In the genomic region with DNA sequence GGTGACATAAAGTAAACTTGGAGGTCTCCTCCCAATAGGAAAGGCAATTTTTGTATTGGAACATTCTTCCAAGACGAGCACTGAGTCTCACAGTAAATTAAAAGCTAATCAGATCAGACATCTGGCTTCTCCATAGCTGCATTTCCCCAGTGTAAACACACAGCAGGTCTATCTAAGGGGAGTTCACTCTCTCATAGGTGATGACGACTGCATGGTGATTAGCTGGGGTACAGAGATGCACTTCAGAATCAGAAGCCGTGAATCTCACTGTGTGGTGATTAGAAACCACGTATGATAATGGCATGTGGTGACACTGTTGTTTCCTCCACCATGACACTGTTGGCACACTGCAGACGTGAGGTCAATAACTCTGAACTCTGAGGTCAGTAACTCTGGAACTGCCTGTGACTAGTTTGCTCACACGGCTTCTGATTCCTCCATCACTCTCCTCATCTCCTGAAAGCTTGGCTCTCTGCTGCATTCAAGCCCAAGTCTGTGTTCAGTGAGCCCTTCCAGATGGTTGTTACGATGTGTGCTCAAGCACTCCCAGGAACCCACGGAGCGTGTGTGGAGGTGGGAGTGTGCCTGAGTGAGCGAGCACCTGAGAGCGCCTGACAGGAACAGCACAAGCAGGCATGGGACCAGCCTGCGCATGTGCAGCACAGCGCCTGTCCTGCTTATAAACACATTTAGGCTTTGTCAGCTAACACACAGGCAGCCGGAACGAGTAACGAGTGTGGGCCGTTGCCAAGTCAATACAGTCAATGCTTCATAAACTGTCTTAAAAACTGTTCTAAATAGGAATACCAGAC, we compare ENCODE assay signal across 11 mouse cellular contexts. TPM values are rescaled to one million over a fixed set of nuclear protein-coding genes. Genes with fewer than 3 reads are reported as not detected.
DNase-seq lines count a peak whose midpoint lies in the region; ATAC-seq lines count a peak whose summit lies in the region.
"Had no signal": no experiment of that assay in that cellular context is flagged by ENCODE, and none has a peak within 500 bp of the region (broad histone marks: within the 10 kb centered on the region; RNA-seq: fewer than 3 reads in every experiment).

No protein-coding gene starts in this region.

- H3K9me3 ChIP-seq in forebrain, embryonic 14.5 days (replicated peaks; ENCODE audit: control insufficient read depth, low read length), result no peaks in the 10 kb centered on the region
- no peaks in the 10 kb centered on the region for H3K9me3 ChIP-seq in forebrain, embryonic 12.5 days
- H3K9me3 ChIP-seq in stomach, embryonic 15.5 days, result no peaks in the 10 kb centered on the region
- H3K9me3 ChIP-seq: neural tube, embryonic 13.5 days had no signal

- H3K27me3 ChIP-seq in forebrain, embryonic 14.5 days (replicated peaks; ENCODE audit: control insufficient read depth, insufficient read depth, low read length), result no peaks in the 10 kb centered on the region
- no peaks in the 10 kb centered on the region for H3K27me3 ChIP-seq in forebrain, embryonic 12.5 days
- H3K27me3 ChIP-seq in stomach, embryonic 15.5 days (replicated peaks), result no peaks in the 10 kb centered on the region
- H3K27me3 ChIP-seq: neural tube, embryonic 13.5 days had no signal

- no peak overlapping the region for H3K4me3 ChIP-seq in forebrain, embryonic 14.5 days (ENCODE audit: low read depth, low read length)
- no peak overlapping the region for H3K4me3 ChIP-seq in forebrain, embryonic 12.5 days (replicated peaks)
- H3K4me3 ChIP-seq in stomach, embryonic 15.5 days (replicated peaks), result no peak overlapping the region
- H3K4me3 ChIP-seq: neural tube, embryonic 13.5 days had no signal

- no peak overlapping the region for H3K9ac ChIP-seq in forebrain, embryonic 14.5 days (ENCODE audit: low read length)
- H3K9ac ChIP-seq in forebrain, embryonic 12.5 days, result no peak overlapping the region
- H3K9ac ChIP-seq in stomach, embryonic 15.5 days, result no peak overlapping the region
- H3K9ac ChIP-seq: neural tube, embryonic 13.5 days had no signal

- no peak overlapping the region for H3K27ac ChIP-seq in forebrain, embryonic 14.5 days (ENCODE audit: low read depth, low read length)
- H3K27ac ChIP-seq in forebrain, embryonic 12.5 days, result no peak overlapping the region
- no peak overlapping the region for H3K27ac ChIP-seq in stomach, embryonic 15.5 days
- H3K27ac ChIP-seq: macrophage; neural tube, embryonic 13.5 days had no signal

- ATAC-seq in forebrain, embryonic 14.5 days, result no peak
- ATAC-seq in forebrain, embryonic 12.5 days (ENCODE audit: low FRiP score), result no peak
- ATAC-seq in stomach, embryonic 15.5 days (ENCODE audit: insufficient read depth, low FRiP score, low read depth), result peak; percentile 37; the same call in 1 of the 2 replicates

- peak; percentile 14 for DNase-seq in forebrain, embryonic 14.5 days (ENCODE audit: low spot score)
- peak; percentile 35 to 65 for DNase-seq in left cerebral cortex, postnatal 14 days (ENCODE audit: low spot score in 2 of 2)
- DNase-seq in left cerebral cortex, postnatal 10 days (ENCODE audit: extremely low spot score in 1 of 2, low spot score in 2 of 2), result no peak
- DNase-seq in lung, adult 18-20 months, result peak; percentile 22 to 59
- no peak for DNase-seq in natural killer cell, adult 2 months (ENCODE audit: low spot score in 2 of 2)
- no peak for DNase-seq in cerebellum, adult 9-11 months
- DNase-seq: adrenal gland, postnatal 36 days had no signal

- intact Hi-C loops in left cerebral cortex, postnatal 14 days (cut with DNase I), result no loop called here
- intact Hi-C loops in left cerebral cortex, postnatal 10 days (cut with DNase I), result no loop called here

- WGBS in forebrain, embryonic 14.5 days, result 76% methylated on average over 17 of the region's 17 CpGs
- WGBS in forebrain, embryonic 12.5 days, result 89% methylated on average over 17 of the region's 17 CpGs
- 65% methylated on average over 17 of the region's 17 CpGs for WGBS in stomach, embryonic 15.5 days

- no peak overlapping the region for H3K4me2 ChIP-seq in forebrain, embryonic 14.5 days (ENCODE audit: low read length)
- no peak overlapping the region for H3K4me2 ChIP-seq in forebrain, embryonic 12.5 days
- no peak overlapping the region for H3K4me2 ChIP-seq in stomach, embryonic 15.5 days
- H3K4me2 ChIP-seq: neural tube, embryonic 13.5 days had no signal

- no peaks in the 10 kb centered on the region for H3K4me1 ChIP-seq in forebrain, embryonic 14.5 days (ENCODE audit: control insufficient read depth, insufficient read depth, low read length)
- no peaks in the 10 kb centered on the region for H3K4me1 ChIP-seq in forebrain, embryonic 12.5 days
- H3K4me1 ChIP-seq in stomach, embryonic 15.5 days, result peaks cover 5% of the 10 kb centered on the region; the same call in 1 of the 2 replicates
- H3K4me1 ChIP-seq: neural tube, embryonic 13.5 days had no signal

- H3K36me3 ChIP-seq in forebrain, embryonic 14.5 days (ENCODE audit: control insufficient read depth, insufficient read depth, low read length), result peaks cover 59% of the 10 kb centered on the region
- peaks cover 57% of the 10 kb centered on the region for H3K36me3 ChIP-seq in forebrain, embryonic 12.5 days (replicated peaks)
- peaks cover 12% of the 10 kb centered on the region; the same call in 1 of the 2 replicates for H3K36me3 ChIP-seq in stomach, embryonic 15.5 days

RNA-seq across cellular contexts. Expression of gene Gpam, which starts 35.2 kb away (rescaled TPM):
- polyA plus RNA-seq in forebrain, embryonic 14.5 days (2014; fragmentation: Nextera tagmentation; extraction: Ambion mirVana), result 17.2 and 21.5 TPM in 2 replicates
- polyA plus RNA-seq in forebrain, embryonic 12.5 days (2016; fragmentation: Nextera tagmentation; extraction: Ambion mirVana), result 21.5 and 24.4 TPM in 2 replicates
- total RNA-seq in left cerebral cortex, postnatal 14 days (2021), result 10 to 100 TPM; 65.0 to 66.0 TPM
- total RNA-seq in left cerebral cortex, postnatal 10 days (2021), result 10 to 100 TPM; 59.1 to 60.1 TPM
- 18.0 and 19.0 TPM in 2 replicates for polyA plus RNA-seq in stomach, embryonic 15.5 days (2015; fragmentation: Nextera tagmentation; extraction: Ambion mirVana)

Comparison
In these comparisons a context has a peak if more than half of its experiments do, and no peak if none do; other contexts are left out.
1. DNase-seq: peak in forebrain, embryonic 14.5 days (single experiment), left cerebral cortex, postnatal 14 days (2 of 2) and lung, adult 18-20 months (2 of 2); none in left cerebral cortex, postnatal 10 days (0 of 2), natural killer cell, adult 2 months (0 of 2) and cerebellum, adult 9-11 months (single experiment).